Mouse (Mus musculus): ENCODE measurements around the gene Ift172.
A peak's percentile ranks its signal among the peaks of the same experiment; 100 is the strongest.

Gene Ift172

GRCm38 (mm10) chr5:31290521-31291360 lies at the start of gene Ift172:
Gene Ift172, minus strand, starts transcription at chr5:31291116.
- Histone ChIP-seq H3K27me3 (ENCODE audit: control insufficient read depth, insufficient read depth, low read length, poor library complexity, severe bottlenecking) (peaks cover 4% of the 10 kb centered on the region; the same call in 1 of the 2 replicates), H3K36me3 (ENCODE audit: control insufficient read depth, insufficient read depth, low read length, poor library complexity, severe bottlenecking) (no peaks in the 10 kb centered on the region)
- peak; percentile 100 for DNase-seq (ENCODE audit: low read depth, low spot score)

- peak; percentile 74 for DNase-seq (ENCODE audit: low read depth, low spot score)
- no peaks in the 10 kb centered on the region for H3K36me3 ChIP-seq (ENCODE audit: control insufficient read depth, insufficient read depth, low read length, poor library complexity, severe bottlenecking)
- H3K27me3 ChIP-seq (ENCODE audit: control insufficient read depth, insufficient read depth, low read length, poor library complexity, severe bottlenecking), result no peaks in the 10 kb centered on the region
Measured at GRCm38 (mm10) chr5:31328255-31328654, 37.3 kb upstream of the Ift172 start.

- peak; percentile 52 for DNase-seq (ENCODE audit: low read depth, low spot score)
- Histone ChIP-seq H3K36me3 (ENCODE audit: control insufficient read depth, insufficient read depth, low read length, poor library complexity, severe bottlenecking) (no peaks in the 10 kb centered on the region), H3K27me3 (ENCODE audit: control insufficient read depth, insufficient read depth, low read length, poor library complexity, severe bottlenecking) (no peaks in the 10 kb centered on the region)
Measured at GRCm38 (mm10) chr5:31326850-31327249, 35.9 kb upstream of the Ift172 start.

DNA sequence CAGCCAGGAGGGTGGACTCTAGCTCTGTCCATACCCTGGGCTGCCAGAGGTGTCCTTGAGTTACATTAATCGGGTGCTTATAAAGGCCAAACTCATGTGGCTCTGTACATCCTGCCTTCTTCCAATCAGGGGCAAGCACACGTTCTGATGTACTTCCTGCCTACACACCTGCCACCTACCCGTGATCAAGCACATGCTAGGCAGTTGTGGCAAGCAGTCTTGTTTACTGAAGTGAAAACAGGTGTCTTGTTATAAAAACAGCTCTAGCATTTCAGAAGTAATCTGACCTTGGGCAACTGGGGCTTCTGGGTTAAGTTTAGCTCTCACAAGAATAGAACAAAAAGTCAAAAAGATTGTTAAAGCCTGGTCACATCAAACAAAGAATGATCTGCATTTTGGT lies 33.2 kb upstream of the Ift172 start:
- no peaks in the 10 kb centered on the region for H3K27me3 ChIP-seq (ENCODE audit: control insufficient read depth, insufficient read depth, low read length, poor library complexity, severe bottlenecking)
- H3K36me3 ChIP-seq (ENCODE audit: control insufficient read depth, insufficient read depth, low read length, poor library complexity, severe bottlenecking), result no peaks in the 10 kb centered on the region
- DNase-seq (ENCODE audit: low read depth, low spot score), result peak; percentile 18

- no peaks in the 10 kb centered on the region for H3K27me3 ChIP-seq (ENCODE audit: control insufficient read depth, insufficient read depth, low read length, poor library complexity, severe bottlenecking)
- DNase-seq (ENCODE audit: low read depth, low spot score), result no peak
- H3K36me3 ChIP-seq (ENCODE audit: control insufficient read depth, insufficient read depth, low read length, poor library complexity, severe bottlenecking), result no peaks in the 10 kb centered on the region
Measured at GRCm38 (mm10) chr5:31322776-31323175, 31.9 kb upstream of the Ift172 start.

- no peaks in the 10 kb centered on the region for H3K36me3 ChIP-seq (ENCODE audit: control insufficient read depth, insufficient read depth, low read length, poor library complexity, severe bottlenecking)
- no peaks in the 10 kb centered on the region for H3K27me3 ChIP-seq (ENCODE audit: control insufficient read depth, insufficient read depth, low read length, poor library complexity, severe bottlenecking)
- no peak for DNase-seq (ENCODE audit: low read depth, low spot score)
Measured at GRCm38 (mm10) chr5:31312806-31313205, 21.9 kb upstream of the Ift172 start.

DNA sequence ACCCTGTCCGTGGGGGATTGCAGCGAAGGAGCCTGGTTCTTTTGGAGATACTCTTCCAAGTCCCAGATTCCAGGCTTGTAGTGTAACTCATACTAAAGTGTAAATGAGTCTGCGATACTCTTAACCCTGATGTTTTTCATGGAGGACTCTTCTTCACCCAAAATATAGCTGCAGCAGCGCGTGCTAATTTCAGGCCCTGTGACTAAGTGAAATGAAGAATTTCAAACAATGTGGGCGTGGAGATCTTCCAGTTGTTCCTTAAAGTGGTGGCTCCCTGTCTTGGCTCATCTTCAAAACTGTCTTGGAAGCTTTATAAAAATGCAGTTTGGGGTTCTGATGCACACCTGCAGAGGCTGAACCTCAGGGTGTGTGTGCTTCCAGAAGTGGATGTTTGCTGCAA lies 12.2 kb upstream of the Ift172 start:
- DNase-seq (ENCODE audit: low read depth, low spot score), result no peak
- Histone ChIP-seq H3K36me3 (ENCODE audit: control insufficient read depth, insufficient read depth, low read length, poor library complexity, severe bottlenecking) (no peaks in the 10 kb centered on the region), H3K27me3 (ENCODE audit: control insufficient read depth, insufficient read depth, low read length, poor library complexity, severe bottlenecking) (no peaks in the 10 kb centered on the region)

- no peaks in the 10 kb centered on the region for H3K27me3 ChIP-seq (ENCODE audit: control insufficient read depth, insufficient read depth, low read length, poor library complexity, severe bottlenecking)
- peak; percentile 31 for DNase-seq (ENCODE audit: low read depth, low spot score)
- no peaks in the 10 kb centered on the region for H3K36me3 ChIP-seq (ENCODE audit: control insufficient read depth, insufficient read depth, low read length, poor library complexity, severe bottlenecking)
Measured at GRCm38 (mm10) chr5:31301866-31302265, 10.9 kb upstream of the Ift172 start.

GRCm38 (mm10) chr5:31298486-31298885 lies 7.6 kb upstream of the Ift172 start:
- peaks cover 5% of the 10 kb centered on the region; the same call in 1 of the 2 replicates for H3K27me3 ChIP-seq (ENCODE audit: control insufficient read depth, insufficient read depth, low read length, poor library complexity, severe bottlenecking)
- no peak for DNase-seq (ENCODE audit: low read depth, low spot score)
- no peaks in the 10 kb centered on the region for H3K36me3 ChIP-seq (ENCODE audit: control insufficient read depth, insufficient read depth, low read length, poor library complexity, severe bottlenecking)

DNA sequence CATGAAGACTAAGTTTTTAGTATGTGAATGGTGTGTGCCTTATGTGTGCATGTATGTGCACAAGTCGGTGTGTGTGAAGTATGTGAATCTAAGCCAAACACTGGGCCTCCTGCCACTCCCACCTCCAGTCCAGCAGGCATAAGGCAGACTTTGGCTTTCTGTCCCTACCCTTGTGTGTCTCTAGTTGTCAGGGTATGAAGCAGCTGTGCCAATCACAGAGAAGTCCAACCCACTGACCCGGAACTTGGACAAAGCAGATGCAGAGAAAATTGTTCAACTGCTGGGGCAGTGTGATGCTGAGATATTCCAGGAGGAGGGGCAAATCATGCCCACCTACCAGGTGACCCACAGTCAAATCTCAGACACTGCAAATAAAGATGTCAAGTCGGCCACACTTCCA lies 7.1 kb upstream of the Ift172 start:
- H3K27me3 ChIP-seq (ENCODE audit: control insufficient read depth, insufficient read depth, low read length, poor library complexity, severe bottlenecking), result peaks cover 5% of the 10 kb centered on the region; the same call in 1 of the 2 replicates
- H3K36me3 ChIP-seq (ENCODE audit: control insufficient read depth, insufficient read depth, low read length, poor library complexity, severe bottlenecking), result no peaks in the 10 kb centered on the region
- no peak for DNase-seq (ENCODE audit: low read depth, low spot score)

GRCm38 (mm10) chr5:31297047-31297757 lies 6.3 kb upstream of the Ift172 start, which contains the start of gene Gckr:
Gene Gckr, plus strand, starts transcription at chr5:31297443.
- H3K27me3 ChIP-seq (ENCODE audit: control insufficient read depth, insufficient read depth, low read length, poor library complexity, severe bottlenecking), result peaks cover 5% of the 10 kb centered on the region; the same call in 1 of the 2 replicates
- no peak for DNase-seq (ENCODE audit: low read depth, low spot score)
- H3K36me3 ChIP-seq (ENCODE audit: control insufficient read depth, insufficient read depth, low read length, poor library complexity, severe bottlenecking), result no peaks in the 10 kb centered on the region

DNA sequence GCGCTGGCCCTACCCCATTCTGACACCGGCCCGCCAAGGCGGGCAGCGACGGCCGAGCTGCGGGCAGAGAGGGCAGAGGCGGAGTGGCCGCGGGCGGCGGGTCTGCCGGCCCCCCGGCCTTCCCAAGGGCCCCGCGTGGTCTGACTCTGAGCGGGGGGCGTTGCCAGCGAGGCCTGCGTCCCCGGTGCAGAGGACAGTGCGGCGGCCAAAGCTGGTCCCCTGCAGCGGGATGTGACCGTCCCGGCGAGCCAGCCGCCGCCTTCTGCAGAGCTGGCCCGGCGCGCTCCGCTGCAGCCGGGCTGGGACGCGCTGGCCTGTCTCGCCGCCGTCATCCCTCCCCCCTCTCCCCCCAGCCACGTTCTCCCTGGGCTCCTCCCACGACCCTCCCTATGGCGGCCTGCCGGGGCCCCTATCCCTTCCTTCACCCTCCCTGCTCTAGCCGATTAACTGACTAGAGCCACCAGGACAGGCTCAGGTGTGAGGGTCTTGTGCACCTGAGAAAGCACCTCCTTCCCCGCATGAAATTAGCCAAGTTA lies 4.8 kb upstream of the Ift172 start, which contains the start of gene Fndc4:
TSS of gene Fndc4 (minus strand) at position 475 of the 536 bp plus-strand sequence.
- H3K36me3 ChIP-seq (ENCODE audit: control insufficient read depth, insufficient read depth, low read length, poor library complexity, severe bottlenecking), result no peaks in the 10 kb centered on the region
- H3K27me3 ChIP-seq (ENCODE audit: control insufficient read depth, insufficient read depth, low read length, poor library complexity, severe bottlenecking), result peaks cover 5% of the 10 kb centered on the region; the same call in 1 of the 2 replicates
- peak; percentile 25 for DNase-seq (ENCODE audit: low read depth, low spot score)

DNA sequence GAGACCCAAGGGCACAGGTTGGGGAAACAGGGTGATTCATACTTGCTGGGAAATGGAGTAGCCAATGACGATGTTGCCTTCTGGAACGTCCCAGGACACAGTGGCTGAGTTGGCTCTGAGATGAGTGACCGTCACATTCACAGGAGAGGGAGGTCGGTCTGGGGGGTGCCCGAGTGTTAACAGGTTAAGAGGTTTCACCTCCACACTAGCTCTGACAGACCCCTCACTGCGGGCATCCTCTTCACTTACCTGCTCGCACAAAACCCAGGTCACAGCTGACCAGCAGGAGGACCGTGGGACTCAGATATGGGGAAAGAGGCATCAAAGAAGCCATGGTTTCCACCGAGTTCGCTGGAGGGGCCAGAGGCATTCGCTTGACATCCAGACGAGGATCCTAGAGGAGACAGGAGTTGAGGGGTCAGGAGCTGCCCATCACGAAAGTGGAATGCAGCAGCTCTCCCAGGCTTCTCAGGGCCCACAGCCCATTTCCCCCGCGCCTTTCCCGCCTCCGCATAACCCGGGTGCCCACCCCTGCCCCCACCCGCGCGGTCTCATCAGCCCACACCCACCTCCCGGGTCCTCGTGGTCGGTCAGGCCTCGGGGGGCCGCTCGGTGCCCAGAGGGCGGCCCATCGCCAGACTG lies 4.2 kb upstream of the Ift172 start:
- no peak for DNase-seq (ENCODE audit: low read depth, low spot score)
- no peaks in the 10 kb centered on the region for H3K36me3 ChIP-seq (ENCODE audit: control insufficient read depth, insufficient read depth, low read length, poor library complexity, severe bottlenecking)
- H3K27me3 ChIP-seq (ENCODE audit: control insufficient read depth, insufficient read depth, low read length, poor library complexity, severe bottlenecking), result peaks cover 5% of the 10 kb centered on the region; the same call in 1 of the 2 replicates

GRCm38 (mm10) chr5:31291361-31291688 lies 409 bp upstream of the Ift172 start:
- Histone ChIP-seq H3K36me3 (ENCODE audit: control insufficient read depth, insufficient read depth, low read length, poor library complexity, severe bottlenecking) (no peaks in the 10 kb centered on the region), H3K27me3 (ENCODE audit: control insufficient read depth, insufficient read depth, low read length, poor library complexity, severe bottlenecking) (peaks cover 5% of the 10 kb centered on the region; the same call in 1 of the 2 replicates)
- DNase-seq (ENCODE audit: low read depth, low spot score), result no peak
